Mouse (Mus musculus) heart, adult 2 months (tissue): Measurements from ENCODE around the gene Sypl2. TPM values are rescaled to one million over a fixed set of nuclear protein-coding genes. Genes with fewer than 3 reads are reported as not detected.

ENCODE experiments used
- DNase-seq, 2 experiments: peaks; one replicate each; pipeline ENCODE4 v3.0.0; 2021
- H3K27ac ChIP-seq: fragments of 200-600 bp; 2 replicates; pipeline ENCODE4 v1.8.1; 2022
- H3K27me3 ChIP-seq: fragments of 200-500 bp; 2 replicates; pipeline ENCODE4 v1.6.1; 2012; ENCODE audit warnings: mild to moderate bottlenecking, low read length, inconsistent platforms, mixed read lengths; ENCODE audit not compliant: control insufficient read depth, insufficient read depth
- H3K36me3 ChIP-seq: fragments of 200-500 bp; 2 replicates; pipeline ENCODE4 v1.6.1; 2012; ENCODE audit warnings: low read length, inconsistent platforms; ENCODE audit not compliant: control insufficient read depth, insufficient read depth
- H3K4me1 ChIP-seq: fragments of 200-500 bp; 2 replicates; pipeline ENCODE4 v1.6.1; 2011; ENCODE audit warnings: low read length; ENCODE audit not compliant: control insufficient read depth, insufficient read depth
- H3K4me3 ChIP-seq: fragments of 200-600 bp; 2 replicates; pipeline ENCODE4 v1.8.1; 2022
- H3K79me2 ChIP-seq: fragments of 200-500 bp; replicated peaks from 2 replicates; pipeline ENCODE4 v1.6.1; 2012; ENCODE audit warnings: mild to moderate bottlenecking, inconsistent platforms, low read length, moderate library complexity, mixed read lengths; ENCODE audit not compliant: control insufficient read depth, insufficient read depth
- H3K9ac ChIP-seq: fragments of 200-500 bp; 2 replicates; pipeline ENCODE4 v1.6.1; 2012; ENCODE audit warnings: low read depth, mild to moderate bottlenecking, control low read depth, inconsistent platforms, low read length, mixed read lengths
- CTCF ChIP-seq: fragments of 200-600 bp; IDR thresholded peaks from 2 replicates; pipeline ENCODE4 v1.8.1; 2022; ENCODE audit warnings: antibody characterized with exemption, mild to moderate bottlenecking, moderate library complexity
- EP300 ChIP-seq: fragments of 200-500 bp; IDR thresholded peaks from 2 replicates; pipeline ENCODE4 v1.6.1; 2011; ENCODE audit warnings: low read depth, low read length, control low read depth; ENCODE audit not compliant: insufficient read depth
- POLR2A ChIP-seq: fragments of 200-500 bp; IDR thresholded peaks from 2 replicates; pipeline ENCODE4 v1.6.1; 2011; ENCODE audit warnings: mild to moderate bottlenecking, low read depth, low read length, control low read depth; ENCODE audit not compliant: insufficient read depth
- WGBS: fragments of 180-500 bp; shearing (Covaris S2); methylation state at CpG from one replicate; pipeline ENCODE4 v1.1.7; 2018; 5-methylcytosine and 5-hydroxymethylcytosine counted together
- intact Hi-C: fragments of 180-260 bp; cut with DNase I; formaldehyde crosslinking; loops from one replicate; pipeline ENCODE4 v1.15.1; 2025
- polyA plus RNA-seq: library from polyadenylated mRNA; depleted of rRNA; stranded (reverse); fragments of >200 nt; gene quantifications from 2 replicates; pipeline ENCODE4 v1.2.3, GENCODE M21; 2012; rRNA removed
- total RNA-seq, 2 experiments: library from RNA; stranded (reverse); gene quantifications; 2 replicates each; pipeline ENCODE4 v1.2.3; 2021

Gene Sypl2
- total and polyA plus RNA-seq, 3 experiments = 0.64 to 1.2 (median 0.77) TPM

GRCm38 (mm10) chr3:108164807-108165206, 61.6 kb downstream of the Sypl2 start:
- H3K36me3 ChIP-seq = no peaks in the 10 kb centered on the region
- TF ChIP-seq POLR2A (no peak), EP300 (peak; percentile 92), CTCF (no peak)
- H3K4me1 ChIP-seq = peaks cover 3% of the 10 kb centered on the region; the same call in 1 of the 2 replicates
- WGBS = 25% methylated on average over 9 of the region's 9 CpGs
- peak; percentile 78 to 84 for DNase-seq
- H3K27me3 ChIP-seq = no peaks in the 10 kb centered on the region
- no peak overlapping the region for H3K4me3 ChIP-seq
- intact Hi-C loops = loop anchor here (1.0 to 2.0 kb wide), 3 partner anchors 39 to 224 kb away; no protein-coding TSS in a partner anchor
- H3K79me2 ChIP-seq = no peaks in the 10 kb centered on the region
- no peak overlapping the region for H3K9ac ChIP-seq
- no peak overlapping the region for H3K27ac ChIP-seq

GRCm38 (mm10) chr3:108164091-108164490, 62.4 kb downstream of the Sypl2 start:
- Histone ChIP-seq H3K27me3 (no peaks in the 10 kb centered on the region), H3K36me3 (no peaks in the 10 kb centered on the region), H3K9ac (no peak overlapping the region), H3K4me3 (no peak overlapping the region), H3K4me1 (peaks cover 3% of the 10 kb centered on the region; the same call in 1 of the 2 replicates), H3K27ac (no peak overlapping the region), H3K79me2 (no peaks in the 10 kb centered on the region)
- intact Hi-C loops = loop anchor here (1.0 to 2.0 kb wide), 3 partner anchors 40 to 225 kb away; no protein-coding TSS in a partner anchor
- no peak for TF ChIP-seq EP300
- no peak for TF ChIP-seq CTCF
- no peak for TF ChIP-seq POLR2A
- no peak for DNase-seq
- 68% methylated on average over 5 of the region's 5 CpGs for WGBS

Other genes starting within 250 kb of the Sypl2 start
- gene Gstm2, start 240.2 kb downstream of the Sypl2 start, total RNA-seq = 100 to 1,000 TPM; 214 to 222 TPM
- 169 and 280 TPM in 2 replicates for gene Gstm2, start 240.2 kb downstream of the Sypl2 start, polyA plus RNA-seq
- gene Gstm1, start 208.7 kb downstream of the Sypl2 start, total RNA-seq = 100 to 1,000 TPM; 334 to 410 TPM
- gene Gstm1, start 208.7 kb downstream of the Sypl2 start, polyA plus RNA-seq = 602 and 658 TPM in 2 replicates
- gene Gstm4, start 181.8 kb downstream of the Sypl2 start, total RNA-seq = 10 to 100 TPM; 11.7 to 11.9 TPM
- 17.1 and 24.6 TPM in 2 replicates for gene Gstm4, start 181.8 kb downstream of the Sypl2 start, polyA plus RNA-seq
- gene Ampd2, start 140.0 kb downstream of the Sypl2 start, total RNA-seq = 1 to 10 TPM; 4.1 to 4.6 TPM
- 25.9 and 26.3 TPM in 2 replicates for gene Ampd2, start 140.0 kb downstream of the Sypl2 start, polyA plus RNA-seq
- gene Gnat2, start 133.9 kb downstream of the Sypl2 start, total RNA-seq = under 1 TPM in 1 of 2 experiments, not detected in 1; 0.11 TPM
- not detected in 2 replicates for gene Gnat2, start 133.9 kb downstream of the Sypl2 start, polyA plus RNA-seq
- gene Gnai3, start 80.5 kb downstream of the Sypl2 start, total RNA-seq = 10 to 100 TPM; 16.5 to 18.1 TPM
- gene Gnai3, start 80.5 kb downstream of the Sypl2 start, polyA plus RNA-seq = 7.5 and 18.7 TPM in 2 replicates
- not detected for gene Gpr61, start 71.8 kb downstream of the Sypl2 start, total RNA-seq
- 0.04 TPM in 1 of 2 replicates, not detected in the other for gene Gpr61, start 71.8 kb downstream of the Sypl2 start, polyA plus RNA-seq
- gene Amigo1, start 40.3 kb downstream of the Sypl2 start, total RNA-seq = 10 to 100 TPM; 16.8 to 17.7 TPM
- gene Amigo1, start 40.3 kb downstream of the Sypl2 start, polyA plus RNA-seq = 16.4 and 18.6 TPM in 2 replicates
- gene Cyb561d1, start 25.4 kb downstream of the Sypl2 start, total RNA-seq = 1 to 10 TPM; 4.9 to 5.4 TPM
- gene Cyb561d1, start 25.4 kb downstream of the Sypl2 start, polyA plus RNA-seq = 5.7 and 7.1 TPM in 2 replicates
- gene Atxn7l2, start 15.7 kb downstream of the Sypl2 start, total RNA-seq = 1 to 10 TPM; 1.8 to 2.6 TPM
- gene Atxn7l2, start 15.7 kb downstream of the Sypl2 start, polyA plus RNA-seq = 4.1 and 4.2 TPM in 2 replicates
- gene Psma5, start 30.3 kb upstream of the Sypl2 start, total RNA-seq = 10 to 100 TPM; 48.1 to 49.9 TPM
- 42.4 and 75.5 TPM in 2 replicates for gene Psma5, start 30.3 kb upstream of the Sypl2 start, polyA plus RNA-seq
- 10 to 100 TPM; 17.4 to 19.2 TPM for gene Sort1, start 57.4 kb upstream of the Sypl2 start, total RNA-seq
- 33.7 and 51.9 TPM in 2 replicates for gene Sort1, start 57.4 kb upstream of the Sypl2 start, polyA plus RNA-seq
- gene Mybphl, start 138.3 kb upstream of the Sypl2 start, total RNA-seq = 10 to 100 TPM; 35.8 to 51.2 TPM
- 268 and 304 TPM in 2 replicates for gene Mybphl, start 138.3 kb upstream of the Sypl2 start, polyA plus RNA-seq
- under 1 TPM; 0.16 to 0.34 TPM for gene Psrc1, start 157.2 kb upstream of the Sypl2 start, total RNA-seq
- gene Psrc1, start 157.2 kb upstream of the Sypl2 start, polyA plus RNA-seq = 0.59 and 0.64 TPM in 2 replicates
- 1 to 10 TPM; 6.4 to 7.2 TPM for gene Celsr2, start 188.9 kb upstream of the Sypl2 start, total RNA-seq
- gene Celsr2, start 188.9 kb upstream of the Sypl2 start, polyA plus RNA-seq = 5.2 and 5.4 TPM in 2 replicates
- 10 to 100 TPM; 69.4 to 83.4 TPM for gene Sars, start 218.6 kb upstream of the Sypl2 start, total RNA-seq
- gene Sars, start 218.6 kb upstream of the Sypl2 start, polyA plus RNA-seq = 24.1 and 34.4 TPM in 2 replicates